Mouse (Mus musculus): ENCODE data around the gene Fras1. TPM values are rescaled to one million over a fixed set of nuclear protein-coding genes. Genes with fewer than 3 reads are reported as not detected.

The Fras1 gene
- polyA plus RNA-seq, 1 experiment from 2014 or later, result 43.9 TPM

DNA sequence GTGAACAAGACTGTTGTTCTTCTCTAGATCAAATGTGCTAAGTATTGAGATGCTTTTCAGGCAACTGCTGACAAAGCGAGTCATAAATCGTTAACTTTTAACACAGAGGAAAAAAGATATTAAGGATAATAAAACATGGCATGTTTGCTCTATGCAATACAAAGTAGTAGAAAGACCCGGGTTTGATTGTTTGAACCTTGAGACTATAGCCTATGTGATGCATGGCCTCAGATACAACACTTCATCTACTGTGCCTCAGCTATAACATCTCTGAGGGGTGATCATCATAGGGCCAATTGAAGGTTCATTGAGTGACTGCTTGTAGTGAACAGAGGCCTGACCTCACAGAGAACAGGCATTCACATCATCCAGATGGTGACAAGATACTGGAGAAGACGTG, 17.3 kb downstream of the Fras1 start:
- H3K27me3 ChIP-seq (ENCODE audit: control insufficient read depth, insufficient read depth, low read length), result no peaks in the 10 kb centered on the region
- H3K4me3 ChIP-seq (ENCODE audit: low read depth, low read length), result no peak overlapping the region
- H3K9ac ChIP-seq (ENCODE audit: low read depth, low read length), result no peak overlapping the region
- H3K27ac ChIP-seq (ENCODE audit: low read depth, low read length), result no peak overlapping the region
- H3K4me1 ChIP-seq (ENCODE audit: control insufficient read depth, insufficient read depth, low read length), result peaks cover 3% of the 10 kb centered on the region
- WGBS (ENCODE audit: insufficient replicate concordance), result 82% methylated on average over 4 of the region's 4 CpGs
- H3K36me3 ChIP-seq (ENCODE audit: control insufficient read depth, insufficient read depth, low read length), result no peaks in the 10 kb centered on the region; the same call in 1 of the 2 replicates
- H3K9me3 ChIP-seq (replicated peaks; ENCODE audit: control insufficient read depth, low read length), result no peaks in the 10 kb centered on the region
- ATAC-seq (replicated peaks; ENCODE audit: insufficient number of reproducible peaks, low FRiP score, low TSS enrichment), result no peak
- no peak overlapping the region for H3K4me2 ChIP-seq

- H3K9me3 ChIP-seq (replicated peaks; ENCODE audit: control insufficient read depth, low read length), result no peaks in the 10 kb centered on the region
- H3K4me1 ChIP-seq (ENCODE audit: control insufficient read depth, insufficient read depth, low read length), result peaks cover 8% of the 10 kb centered on the region
- H3K4me3 ChIP-seq (ENCODE audit: low read depth, low read length), result no peak overlapping the region
- no peak overlapping the region for H3K27ac ChIP-seq (ENCODE audit: low read depth, low read length)
- no peak overlapping the region for H3K9ac ChIP-seq (ENCODE audit: low read depth, low read length)
- H3K36me3 ChIP-seq (ENCODE audit: control insufficient read depth, insufficient read depth, low read length), result no peaks in the 10 kb centered on the region
- no peak for ATAC-seq (replicated peaks; ENCODE audit: insufficient number of reproducible peaks, low FRiP score, low TSS enrichment)
- H3K4me2 ChIP-seq, result no peak overlapping the region
- H3K27me3 ChIP-seq (ENCODE audit: control insufficient read depth, insufficient read depth, low read length), result no peaks in the 10 kb centered on the region
- 86% methylated on average over 4 of the region's 4 CpGs for WGBS (ENCODE audit: insufficient replicate concordance)
Measured at GRCm38 (mm10) chr5:96394947-96395346, 21.2 kb downstream of the Fras1 start.

- WGBS (ENCODE audit: insufficient replicate concordance), result 50% methylated on average over 5 of the region's 5 CpGs
- no peak for ATAC-seq (replicated peaks; ENCODE audit: insufficient number of reproducible peaks, low FRiP score, low TSS enrichment)
Measured at GRCm38 (mm10) chr5:96395786-96396650, 22.3 kb downstream of the Fras1 start.

DNA sequence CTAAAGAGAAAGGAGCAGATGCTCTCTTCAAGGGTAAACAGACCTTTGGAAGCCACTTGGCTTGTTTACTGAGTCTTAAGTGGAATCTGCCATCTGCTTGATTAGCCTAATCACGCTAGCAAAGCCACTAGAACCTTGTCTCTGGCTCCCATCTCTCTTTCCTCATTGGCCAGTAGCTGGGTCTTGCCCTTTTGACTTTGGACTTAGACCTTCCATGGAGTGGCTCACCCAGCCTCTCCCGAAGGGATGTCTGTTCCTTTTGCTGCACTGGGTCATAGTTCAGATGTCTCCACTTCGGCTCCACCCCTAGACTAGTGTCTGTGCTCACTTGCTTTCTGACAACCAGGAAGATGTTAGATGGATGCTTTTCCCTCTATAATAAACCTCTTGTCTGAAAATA, 28.8 kb downstream of the Fras1 start:
- 70% methylated on average over 3 of the region's 3 CpGs for WGBS (ENCODE audit: insufficient replicate concordance)
- Histone ChIP-seq H3K4me2 (no peak overlapping the region), H3K36me3 (ENCODE audit: control insufficient read depth, insufficient read depth, low read length) (no peaks in the 10 kb centered on the region), H3K9ac (ENCODE audit: low read depth, low read length) (no peak overlapping the region), H3K4me3 (ENCODE audit: low read depth, low read length) (no peak overlapping the region), H3K27me3 (ENCODE audit: control insufficient read depth, insufficient read depth, low read length) (no peaks in the 10 kb centered on the region), H3K9me3 (replicated peaks; ENCODE audit: control insufficient read depth, low read length) (no peaks in the 10 kb centered on the region), H3K4me1 (ENCODE audit: control insufficient read depth, insufficient read depth, low read length) (0 out of 2 replicates have a peak, but pooled peaks cover 9% of the 10 kb centered on the region), H3K27ac (ENCODE audit: low read depth, low read length) (no peak overlapping the region)
- no peak for ATAC-seq (replicated peaks; ENCODE audit: insufficient number of reproducible peaks, low FRiP score, low TSS enrichment)

More at GRCm38 (mm10) chr5:96395786-96396650, 22.3 kb downstream of the Fras1 start:
- Histone ChIP-seq H3K9me3 (replicated peaks; ENCODE audit: control insufficient read depth, low read length) (no peaks in the 10 kb centered on the region), H3K4me2 (no peak overlapping the region), H3K27me3 (ENCODE audit: control insufficient read depth, insufficient read depth, low read length) (no peaks in the 10 kb centered on the region), H3K4me3 (ENCODE audit: low read depth, low read length) (no peak overlapping the region), H3K9ac (ENCODE audit: low read depth, low read length) (no peak overlapping the region), H3K4me1 (ENCODE audit: control insufficient read depth, insufficient read depth, low read length) (peaks cover 8% of the 10 kb centered on the region), H3K27ac (ENCODE audit: low read depth, low read length) (no peak overlapping the region), H3K36me3 (ENCODE audit: control insufficient read depth, insufficient read depth, low read length) (no peaks in the 10 kb centered on the region)

GRCm38 (mm10) chr5:96405139-96405842, 31.5 kb downstream of the Fras1 start:
- Histone ChIP-seq H3K9ac (ENCODE audit: low read depth, low read length) (no peak overlapping the region), H3K4me1 (ENCODE audit: control insufficient read depth, insufficient read depth, low read length) (0 out of 2 replicates have a peak, but pooled peaks cover 9% of the 10 kb centered on the region), H3K27me3 (ENCODE audit: control insufficient read depth, insufficient read depth, low read length) (no peaks in the 10 kb centered on the region), H3K27ac (ENCODE audit: low read depth, low read length) (no peak overlapping the region), H3K9me3 (replicated peaks; ENCODE audit: control insufficient read depth, low read length) (no peaks in the 10 kb centered on the region), H3K4me3 (ENCODE audit: low read depth, low read length) (no peak overlapping the region), H3K36me3 (ENCODE audit: control insufficient read depth, insufficient read depth, low read length) (no peaks in the 10 kb centered on the region), H3K4me2 (no peak overlapping the region)
- no peak for ATAC-seq (replicated peaks; ENCODE audit: insufficient number of reproducible peaks, low FRiP score, low TSS enrichment)
- 72% methylated on average over 8 of the region's 8 CpGs for WGBS (ENCODE audit: insufficient replicate concordance)

DNA sequence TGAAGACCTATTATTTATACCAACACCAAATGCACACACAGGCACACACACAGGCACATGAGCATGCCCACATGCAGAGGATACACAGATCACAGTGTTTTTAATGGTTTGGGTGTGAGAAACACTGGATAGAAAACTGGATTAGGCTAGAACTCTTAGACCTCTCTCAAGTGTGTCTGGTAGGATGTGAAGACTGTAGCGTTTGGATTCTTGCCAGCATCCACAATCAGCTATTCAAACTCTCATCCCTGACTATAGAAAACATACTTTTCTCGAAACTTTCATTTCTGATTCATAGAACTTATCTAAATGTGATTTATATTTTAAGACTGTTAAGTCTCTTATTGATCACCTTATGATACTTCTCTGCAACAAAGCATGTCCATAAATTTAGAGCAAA, 34.5 kb downstream of the Fras1 start:
- no peak overlapping the region for H3K4me3 ChIP-seq (ENCODE audit: low read depth, low read length)
- H3K36me3 ChIP-seq (ENCODE audit: control insufficient read depth, insufficient read depth, low read length), result no peaks in the 10 kb centered on the region
- WGBS (ENCODE audit: insufficient replicate concordance), result 62% methylated on average over 2 of the region's 2 CpGs
- H3K4me2 ChIP-seq, result no peak overlapping the region
- no peak overlapping the region for H3K27ac ChIP-seq (ENCODE audit: low read depth, low read length)
- H3K9me3 ChIP-seq (replicated peaks; ENCODE audit: control insufficient read depth, low read length), result no peaks in the 10 kb centered on the region
- 0 out of 2 replicates have a peak, but pooled peaks cover 9% of the 10 kb centered on the region for H3K4me1 ChIP-seq (ENCODE audit: control insufficient read depth, insufficient read depth, low read length)
- H3K9ac ChIP-seq (ENCODE audit: low read depth, low read length), result no peak overlapping the region
- H3K27me3 ChIP-seq (ENCODE audit: control insufficient read depth, insufficient read depth, low read length), result no peaks in the 10 kb centered on the region
- no peak for ATAC-seq (replicated peaks; ENCODE audit: insufficient number of reproducible peaks, low FRiP score, low TSS enrichment)

GRCm38 (mm10) chr5:96412754-96413394, 39.1 kb downstream of the Fras1 start:
- no peaks in the 10 kb centered on the region for H3K36me3 ChIP-seq (ENCODE audit: control insufficient read depth, insufficient read depth, low read length)
- no peak overlapping the region for H3K4me3 ChIP-seq (ENCODE audit: low read depth, low read length)
- H3K27ac ChIP-seq (ENCODE audit: low read depth, low read length), result no peak overlapping the region
- H3K27me3 ChIP-seq (ENCODE audit: control insufficient read depth, insufficient read depth, low read length), result no peaks in the 10 kb centered on the region
- no peaks in the 10 kb centered on the region for H3K4me1 ChIP-seq (ENCODE audit: control insufficient read depth, insufficient read depth, low read length)
- H3K9me3 ChIP-seq (replicated peaks; ENCODE audit: control insufficient read depth, low read length), result no peaks in the 10 kb centered on the region
- no peak for ATAC-seq (replicated peaks; ENCODE audit: insufficient number of reproducible peaks, low FRiP score, low TSS enrichment)
- H3K9ac ChIP-seq (ENCODE audit: low read depth, low read length), result no peak overlapping the region
- 69% methylated on average over 11 of the region's 11 CpGs for WGBS (ENCODE audit: insufficient replicate concordance)
- H3K4me2 ChIP-seq, result no peak overlapping the region

GRCm38 (mm10) chr5:96417121-96417520, 43.4 kb downstream of the Fras1 start:
- Histone ChIP-seq H3K9me3 (replicated peaks; ENCODE audit: control insufficient read depth, low read length) (no peaks in the 10 kb centered on the region), H3K27me3 (ENCODE audit: control insufficient read depth, insufficient read depth, low read length) (no peaks in the 10 kb centered on the region), H3K4me3 (ENCODE audit: low read depth, low read length) (no peak overlapping the region), H3K27ac (ENCODE audit: low read depth, low read length) (no peak overlapping the region), H3K9ac (ENCODE audit: low read depth, low read length) (no peak overlapping the region), H3K4me2 (no peak overlapping the region), H3K36me3 (ENCODE audit: control insufficient read depth, insufficient read depth, low read length) (no peaks in the 10 kb centered on the region), H3K4me1 (ENCODE audit: control insufficient read depth, insufficient read depth, low read length) (no peaks in the 10 kb centered on the region)
- no peak for ATAC-seq (replicated peaks; ENCODE audit: insufficient number of reproducible peaks, low FRiP score, low TSS enrichment)
- WGBS (ENCODE audit: insufficient replicate concordance), result 85% methylated on average over 4 of the region's 4 CpGs
